Mouse (Mus musculus): ENCODE measurements at regions not wholly inside any gene's neighbourhood (a gene's known extent, or its start where the extent isn't known, plus 50 kb on each side); places are given as distances from the start of the nearest gene placed in this dataset.

GRCm38 (mm10) chr1:21132340-21132739, 53.3 kb upstream of the Tram2 start:
- TF ChIP-seq ELF1 (IDR thresholded peaks at IDR 0.05; ENCODE audit: low read depth, low read length) (no peak), MAZ (IDR thresholded peaks at IDR 0.05; ENCODE audit: low read depth, low read length) (no peak), NRF1 (IDR thresholded peaks at IDR 0.05; ENCODE audit: insufficient read depth, low read depth, low read length, poor library complexity, severe bottlenecking) (no peak), TBP (IDR thresholded peaks at IDR 0.05; ENCODE audit: low read depth, low read length) (no peak), SMC3 (IDR thresholded peaks at IDR 0.05; ENCODE audit: low read depth, low read length) (no peak), BHLHE40 (IDR thresholded peaks at IDR 0.05; ENCODE audit: borderline replicate concordance, low read depth, low read length) (no peak), ZC3H11A (IDR thresholded peaks at IDR 0.05; ENCODE audit: low read depth, low read length) (no peak), MYB (IDR thresholded peaks at IDR 0.05; ENCODE audit: low read depth, low read length) (no peak), NELFE (IDR thresholded peaks at IDR 0.05; ENCODE audit: low read depth, low read length) (no peak), CHD1 (IDR thresholded peaks at IDR 0.05; ENCODE audit: low read depth, low read length) (no peak), ZKSCAN1 (IDR thresholded peaks at IDR 0.05; ENCODE audit: low read depth, low read length) (no peak)
- Histone ChIP-seq H3K9ac (ENCODE audit: control insufficient read depth, low read depth, low read length, poor library complexity, severe bottlenecking) (no peak overlapping the region), H3K4me1 (ENCODE audit: control insufficient read depth in 1 of 2, insufficient read depth in 2 of 2, low read length in 2 of 2) (no peaks in the 10 kb centered on the region), H3K4me3 (ENCODE audit: control insufficient read depth in 1 of 2, insufficient read depth in 1 of 2, low read depth in 2 of 2, low read length in 2 of 2) (no peak overlapping the region), H3K36me3 (ENCODE audit: control insufficient read depth in 1 of 2, insufficient read depth in 2 of 2, low read length in 2 of 2) (no peaks in the 10 kb centered on the region), H3K27me3 (ENCODE audit: control insufficient read depth in 1 of 2, insufficient read depth in 2 of 2, low read length in 2 of 2) (no peaks in the 10 kb centered on the region), H3K79me2 (ENCODE audit: control insufficient read depth, insufficient read depth, low read length, poor library complexity) (no peaks in the 10 kb centered on the region), H3K9me3 (replicated peaks; ENCODE audit: insufficient read depth, low read length) (no peaks in the 10 kb centered on the region), H3K27ac (ENCODE audit: control insufficient read depth, low read depth, low read length) (no peak overlapping the region)
- DNase-seq (ENCODE audit: low read depth, low spot score) = peak; percentile 4

- Histone ChIP-seq H3K79me2 (ENCODE audit: control insufficient read depth, insufficient read depth, low read length, poor library complexity) (no peaks in the 10 kb centered on the region), H3K36me3 (ENCODE audit: control insufficient read depth in 1 of 2, insufficient read depth in 2 of 2, low read length in 2 of 2) (no peaks in the 10 kb centered on the region), H3K9ac (ENCODE audit: control insufficient read depth, low read depth, low read length, poor library complexity, severe bottlenecking) (no peak overlapping the region), H3K9me3 (replicated peaks; ENCODE audit: insufficient read depth, low read length) (no peaks in the 10 kb centered on the region), H3K27ac (ENCODE audit: control insufficient read depth, low read depth, low read length) (no peak overlapping the region), H3K4me1 (ENCODE audit: control insufficient read depth in 1 of 2, insufficient read depth in 2 of 2, low read length in 2 of 2) (no peaks in the 10 kb centered on the region), H3K4me3 (ENCODE audit: control insufficient read depth in 1 of 2, insufficient read depth in 1 of 2, low read depth in 2 of 2, low read length in 2 of 2) (no peak overlapping the region), H3K27me3 (ENCODE audit: control insufficient read depth in 1 of 2, insufficient read depth in 2 of 2, low read length in 2 of 2) (no peaks in the 10 kb centered on the region)
- no peak for DNase-seq (ENCODE audit: low read depth, low spot score)
- TF ChIP-seq POLR2A (IDR thresholded peaks at IDR 0.05; ENCODE audit: control insufficient read depth in 1 of 2, insufficient read depth in 1 of 2, low read depth in 1 of 2, low read length in 2 of 2, poor library complexity in 1 of 2) (no peak), POLR2AphosphoS2 (IDR thresholded peaks at IDR 0.05; ENCODE audit: low read length) (no peak), ZKSCAN1 (IDR thresholded peaks at IDR 0.05; ENCODE audit: low read depth, low read length) (no peak), MAZ (IDR thresholded peaks at IDR 0.05; ENCODE audit: low read depth, low read length) (no peak), GATA1 (IDR thresholded peaks at IDR 0.05; ENCODE audit: low read depth, low read length) (no peak), RCOR1 (IDR thresholded peaks at IDR 0.05; ENCODE audit: low read depth, low read length) (no peak), ZC3H11A (IDR thresholded peaks at IDR 0.05; ENCODE audit: low read depth, low read length) (no peak), UBTF (IDR thresholded peaks at IDR 0.05; ENCODE audit: borderline replicate concordance, insufficient read depth, low read depth, low read length) (no peak), CHD2 (IDR thresholded peaks at IDR 0.05; ENCODE audit: low read length) (no peak), SIN3A (IDR thresholded peaks at IDR 0.05; ENCODE audit: low read length) (no peak), EP300 (IDR thresholded peaks at IDR 0.05; ENCODE audit: low read depth in 1 of 2, low read length in 2 of 2) (no peak), MXI1 (IDR thresholded peaks at IDR 0.05; ENCODE audit: low read depth, low read length) (no peak), HCFC1 (IDR thresholded peaks at IDR 0.05; ENCODE audit: low read depth, low read length) (no peak), MEF2A (IDR thresholded peaks at IDR 0.05; ENCODE audit: extremely low read depth, insufficient replicate concordance, low read depth, low read length, poor library complexity, severe bottlenecking) (no peak), TCF12 (IDR thresholded peaks at IDR 0.05; ENCODE audit: low read depth, low read length) (no peak)
Observed at GRCm38 (mm10) chr1:21146961-21147360, 67.9 kb upstream of the Tram2 start.
